Mouse (Mus musculus): ENCODE measurements around the gene Creld1. TPM values are rescaled to one million over a fixed set of nuclear protein-coding genes. Genes with fewer than 3 reads are reported as not detected.
A peak's percentile ranks its signal among the peaks of the same experiment; 100 is the strongest.

Creld1 gene
- polyA plus RNA-seq (2015; fragmentation: Nextera tagmentation; extraction: Ambion mirVana), result 14.9 and 17.1 TPM in 2 replicates

- Histone ChIP-seq H3K4me1 (peaks cover 24% of the 10 kb centered on the region), H3K9me3 (no peaks in the 10 kb centered on the region), H3K4me2 (replicated peaks) (peak within 1 kb of the TSS; percentile 78), H3K9ac (peak within 1 kb of the TSS; percentile 61), H3K4me3 (peak within 1 kb of the TSS; percentile 50), H3K36me3 (no peaks in the 10 kb centered on the region; the same call in 1 of the 2 replicates), H3K27me3 (peaks cover 45% of the 10 kb centered on the region), H3K27ac (no peak within 1 kb of the TSS)
- 0% methylated on average over 26 of the region's 26 CpGs for WGBS
- peak; percentile 92 for ATAC-seq (ENCODE audit: low FRiP score, low read depth)
Measured at GRCm38 (mm10) chr6:113483100-113483615, at the start of gene Creld1. Creld1 (plus strand) TSS chr6:113483297.

GRCm38 (mm10) chr6:113433661-113434060 is 49.4 kb upstream of the Creld1 start:
- Histone ChIP-seq H3K4me1 (no peaks in the 10 kb centered on the region), H3K4me3 (no peak overlapping the region), H3K9me3 (no peaks in the 10 kb centered on the region), H3K9ac (no peak overlapping the region), H3K4me2 (replicated peaks) (no peak overlapping the region), H3K36me3 (no peaks in the 10 kb centered on the region), H3K27me3 (no peaks in the 10 kb centered on the region), H3K27ac (no peak overlapping the region)
- ATAC-seq (ENCODE audit: low FRiP score, low read depth), result no peak
- 76% methylated on average over 3 of the region's 3 CpGs for WGBS

- no peak overlapping the region for H3K4me2 ChIP-seq (replicated peaks)
- no peak overlapping the region for H3K9ac ChIP-seq
- ATAC-seq (ENCODE audit: low FRiP score, low read depth), result no peak
- H3K4me1 ChIP-seq, result no peaks in the 10 kb centered on the region
- WGBS, result 72% methylated on average over 7 of the region's 7 CpGs
- H3K36me3 ChIP-seq, result no peaks in the 10 kb centered on the region
- H3K27ac ChIP-seq, result no peak overlapping the region
- no peaks in the 10 kb centered on the region for H3K9me3 ChIP-seq
- H3K4me3 ChIP-seq, result no peak overlapping the region
- no peaks in the 10 kb centered on the region for H3K27me3 ChIP-seq
Measured at GRCm38 (mm10) chr6:113434691-113435090, 48.4 kb upstream of the Creld1 start.

- Histone ChIP-seq H3K4me1 (no peaks in the 10 kb centered on the region), H3K27ac (no peak within 1 kb of the TSS), H3K9me3 (no peaks in the 10 kb centered on the region), H3K4me3 (no peak within 1 kb of the TSS), H3K27me3 (no peaks in the 10 kb centered on the region), H3K4me2 (replicated peaks) (no peak within 1 kb of the TSS), H3K9ac (no peak within 1 kb of the TSS), H3K36me3 (no peaks in the 10 kb centered on the region)
- WGBS, result 73% methylated on average over 9 of the region's 9 CpGs
- ATAC-seq (ENCODE audit: low FRiP score, low read depth), result no peak
Measured at GRCm38 (mm10) chr6:113435664-113436205, 47.4 kb upstream of the Creld1 start, which contains the start of gene Cidec. Cidec (minus strand) TSS chr6:113435760.

GRCm38 (mm10) chr6:113437135-113437534 is 46.0 kb upstream of the Creld1 start:
- Histone ChIP-seq H3K4me1 (no peaks in the 10 kb centered on the region), H3K9me3 (no peaks in the 10 kb centered on the region), H3K27me3 (no peaks in the 10 kb centered on the region), H3K4me3 (no peak overlapping the region), H3K4me2 (replicated peaks) (no peak overlapping the region), H3K9ac (no peak overlapping the region), H3K27ac (no peak overlapping the region), H3K36me3 (no peaks in the 10 kb centered on the region)
- 75% methylated on average over 12 of the region's 12 CpGs for WGBS
- ATAC-seq (ENCODE audit: low FRiP score, low read depth), result no peak

GRCm38 (mm10) chr6:113438721-113439430 is 44.2 kb upstream of the Creld1 start:
- Histone ChIP-seq H3K27ac (no peak overlapping the region), H3K4me3 (no peak overlapping the region), H3K4me2 (replicated peaks) (no peak overlapping the region), H3K36me3 (no peaks in the 10 kb centered on the region), H3K27me3 (no peaks in the 10 kb centered on the region), H3K4me1 (peaks cover 8% of the 10 kb centered on the region), H3K9me3 (no peaks in the 10 kb centered on the region), H3K9ac (no peak overlapping the region)
- WGBS, result 62% methylated on average over 12 of the region's 12 CpGs
- ATAC-seq (ENCODE audit: low FRiP score, low read depth), result no peak

GRCm38 (mm10) chr6:113440686-113441085 is 42.4 kb upstream of the Creld1 start:
- WGBS, result 77% methylated on average over 3 of the region's 3 CpGs
- Histone ChIP-seq H3K9ac (no peak overlapping the region), H3K4me1 (peaks cover 8% of the 10 kb centered on the region), H3K4me3 (no peak overlapping the region), H3K4me2 (replicated peaks) (no peak overlapping the region), H3K27me3 (no peaks in the 10 kb centered on the region), H3K27ac (no peak overlapping the region), H3K9me3 (no peaks in the 10 kb centered on the region), H3K36me3 (peaks cover 3% of the 10 kb centered on the region; the same call in 1 of the 2 replicates)
- ATAC-seq (ENCODE audit: low FRiP score, low read depth), result no peak

GRCm38 (mm10) chr6:113441147-113441680 is 41.9 kb upstream of the Creld1 start:
- 52% methylated on average over 7 of the region's 7 CpGs for WGBS
- H3K4me3 ChIP-seq, result no peak overlapping the region
- H3K9me3 ChIP-seq, result no peaks in the 10 kb centered on the region
- H3K4me1 ChIP-seq, result peaks cover 8% of the 10 kb centered on the region
- H3K27ac ChIP-seq, result no peak overlapping the region
- peaks cover 6% of the 10 kb centered on the region for H3K36me3 ChIP-seq
- no peak for ATAC-seq (ENCODE audit: low FRiP score, low read depth)
- H3K9ac ChIP-seq, result no peak overlapping the region
- H3K27me3 ChIP-seq, result no peaks in the 10 kb centered on the region
- H3K4me2 ChIP-seq (replicated peaks), result no peak overlapping the region

GRCm38 (mm10) chr6:113442087-113442441 is 41.0 kb upstream of the Creld1 start:
- H3K9ac ChIP-seq, result peak overlapping the region; percentile 97
- peaks cover 8% of the 10 kb centered on the region for H3K4me1 ChIP-seq
- H3K4me2 ChIP-seq (replicated peaks), result peak overlapping the region; percentile 87
- H3K27ac ChIP-seq, result 0 out of 2 replicates have a peak overlapping the region, but pooled peaks have one; percentile 15
- WGBS, result 41% methylated on average over 9 of the region's 9 CpGs
- ATAC-seq (ENCODE audit: low FRiP score, low read depth), result peak; percentile 16; the same call in 1 of the 2 replicates
- H3K9me3 ChIP-seq, result no peaks in the 10 kb centered on the region
- H3K36me3 ChIP-seq, result peaks cover 15% of the 10 kb centered on the region
- no peaks in the 10 kb centered on the region for H3K27me3 ChIP-seq
- peak overlapping the region; percentile 98 for H3K4me3 ChIP-seq

- Histone ChIP-seq H3K4me1 (peaks cover 8% of the 10 kb centered on the region), H3K4me3 (peak within 1 kb of the TSS; percentile 98), H3K36me3 (peaks cover 20% of the 10 kb centered on the region), H3K9me3 (no peaks in the 10 kb centered on the region), H3K27ac (peak within 1 kb of the TSS; percentile 70; the same call in 1 of the 2 replicates), H3K9ac (peak within 1 kb of the TSS; percentile 97), H3K27me3 (no peaks in the 10 kb centered on the region), H3K4me2 (replicated peaks) (peak within 1 kb of the TSS; percentile 87)
- ATAC-seq (ENCODE audit: low FRiP score, low read depth), result peak; percentile 95
- WGBS, result under 1% methylated on average over 45 of the region's 45 CpGs
Measured at GRCm38 (mm10) chr6:113442442-113443090, 40.5 kb upstream of the Creld1 start, which contains the start of gene Jagn1. Jagn1 (plus strand) TSS chr6:113442569.

- Histone ChIP-seq H3K36me3 (peaks cover 25% of the 10 kb centered on the region), H3K9ac (peak overlapping the region; percentile 97), H3K4me2 (replicated peaks) (peak overlapping the region; percentile 87), H3K4me3 (peak overlapping the region; percentile 98), H3K9me3 (no peaks in the 10 kb centered on the region), H3K27ac (0 out of 2 replicates have a peak overlapping the region, but pooled peaks have one; percentile 70), H3K27me3 (no peaks in the 10 kb centered on the region), H3K4me1 (peaks cover 8% of the 10 kb centered on the region)
- 47% methylated on average over 12 of the region's 12 CpGs for WGBS
- ATAC-seq (ENCODE audit: low FRiP score, low read depth), result no peak
Measured at GRCm38 (mm10) chr6:113443091-113443490, 40.0 kb upstream of the Creld1 start.

All from limb, embryonic 13.5 days (tissue).